Mouse (Mus musculus) kidney, embryonic 15.5 days (tissue): ENCODE measurements around the gene Heatr1. TPM values are rescaled to one million over a fixed set of nuclear protein-coding genes. Genes with fewer than 3 reads are reported as not detected.

ENCODE experiments used
- ATAC-seq: fragments of 200-750 bp; cut with Nextera tagmentation; replicated peaks from 2 replicates; pipeline ENCODE4 v1.8.0; 2017; ENCODE audit warnings: moderate TSS enrichment; ENCODE audit not compliant: low FRiP score
- H3K27ac ChIP-seq: fragments of 300-500 bp; sonication (generic); 2 replicates; pipeline ENCODE4 v1.5.1; 2015; ENCODE audit warnings: mild to moderate bottlenecking, inconsistent platforms
- H3K27me3 ChIP-seq: fragments of 300-500 bp; sonication (generic); 2 replicates; pipeline ENCODE4 v1.6.1; 2015; ENCODE audit warnings: inconsistent platforms
- H3K36me3 ChIP-seq: fragments of 300-500 bp; sonication (generic); 2 replicates; pipeline ENCODE4 v1.6.1; 2015; ENCODE audit warnings: inconsistent platforms
- H3K4me1 ChIP-seq: fragments of 300-500 bp; sonication (generic); 2 replicates; pipeline ENCODE4 v1.6.1; 2015; ENCODE audit warnings: inconsistent platforms
- H3K4me2 ChIP-seq: fragments of 300-500 bp; sonication (generic); 2 replicates; pipeline ENCODE4 v1.6.1; 2015; ENCODE audit warnings: moderate library complexity, mild to moderate bottlenecking, inconsistent platforms
- H3K4me3 ChIP-seq: fragments of 300-500 bp; sonication (generic); replicated peaks from 2 replicates; pipeline ENCODE4 v1.5.1; 2015; ENCODE audit warnings: mild to moderate bottlenecking, inconsistent platforms
- H3K9ac ChIP-seq: fragments of 300-500 bp; sonication (generic); 2 replicates; pipeline ENCODE4 v1.6.1; 2015; ENCODE audit warnings: mild to moderate bottlenecking, inconsistent platforms
- H3K9me3 ChIP-seq: fragments of 300-500 bp; sonication (generic); replicated peaks from 2 replicates; pipeline ENCODE4 v1.6.1; 2016; ENCODE audit warnings: inconsistent platforms
- WGBS: fragments of 180-500 bp; shearing (Covaris S2); methylation state at CpG from one replicate; pipeline ENCODE4 v1.1.7; 2015; ENCODE audit warnings: mixed read lengths; 5-methylcytosine and 5-hydroxymethylcytosine counted together
- polyA plus RNA-seq: library from polyadenylated mRNA; unstranded; fragments of >200 nt; fragmentation: Nextera tagmentation; extraction: Ambion mirVana; gene quantifications from 2 replicates; pipeline ENCODE4 v1.2.1, GENCODE M21; 2015

Gene Heatr1
- polyA plus RNA-seq, 1 experiment from 2014 or later: 22.0 TPM

GRCm38 (mm10) chr13:12485197-12485596 is 90.4 kb downstream of the Heatr1 start:
- ATAC-seq: no peak
- Histone ChIP-seq H3K27ac (no peak overlapping the region), H3K4me1 (no peaks in the 10 kb centered on the region), H3K9ac (no peak overlapping the region), H3K4me3 (no peak overlapping the region), H3K9me3 (no peaks in the 10 kb centered on the region), H3K27me3 (no peaks in the 10 kb centered on the region), H3K36me3 (no peaks in the 10 kb centered on the region), H3K4me2 (no peak overlapping the region)
- WGBS: 73% methylated on average over 2 of the region's 2 CpGs

GRCm38 (mm10) chr13:12485640-12486039 is 90.8 kb downstream of the Heatr1 start:
- no peaks in the 10 kb centered on the region for H3K27me3 ChIP-seq
- H3K4me2 ChIP-seq: no peak overlapping the region
- ATAC-seq: peak; percentile 57; the same call in 1 of the 2 replicates
- no peaks in the 10 kb centered on the region for H3K9me3 ChIP-seq
- no peak overlapping the region for H3K27ac ChIP-seq
- no peaks in the 10 kb centered on the region for H3K4me1 ChIP-seq
- H3K36me3 ChIP-seq: no peaks in the 10 kb centered on the region
- H3K9ac ChIP-seq: no peak overlapping the region
- WGBS: 65% methylated on average over 7 of the region's 7 CpGs
- no peak overlapping the region for H3K4me3 ChIP-seq

Other genes with a start within 250 kb of the Heatr1 start
- gene Mtr, start 136.9 kb upstream of the Heatr1 start, polyA plus RNA-seq: 13.7 and 15.0 TPM in 2 replicates
- gene Actn2, start 54.3 kb upstream of the Heatr1 start, polyA plus RNA-seq: 21.0 and 36.4 TPM in 2 replicates
- 20.4 and 22.5 TPM in 2 replicates for gene Lgals8, start 69.9 kb downstream of the Heatr1 start, polyA plus RNA-seq
- gene Edaradd, start 125.4 kb downstream of the Heatr1 start, polyA plus RNA-seq: 2.4 TPM in 2 replicates
- 7.7 TPM in 2 replicates for gene Ero1lb, start 170.8 kb downstream of the Heatr1 start, polyA plus RNA-seq